Mouse (Mus musculus) lung, embryonic 16.5 days (tissue): ENCODE measurements around the gene Ewsr1. TPM values are rescaled to one million over a fixed set of nuclear protein-coding genes. Genes with fewer than 3 reads are reported as not detected.

Source experiments
- ATAC-seq: fragments of 200-750 bp; cut with Nextera tagmentation; 2 replicates; pipeline ENCODE4 v1.8.0; 2017; ENCODE audit warnings: low read depth, mild to moderate bottlenecking, moderate library complexity
- H3K27ac ChIP-seq: fragments of 300-500 bp; sonication (generic); 2 replicates; pipeline ENCODE4 v1.5.1; 2014; ENCODE audit warnings: mild to moderate bottlenecking, control low read depth, low read length
- H3K27me3 ChIP-seq: fragments of 300-500 bp; sonication (generic); 2 replicates; pipeline ENCODE4 v1.6.1; 2014; ENCODE audit warnings: low read depth, low read length, mixed read lengths; ENCODE audit not compliant: control insufficient read depth, insufficient read depth
- H3K36me3 ChIP-seq: fragments of 300-500 bp; sonication (generic); 2 replicates; pipeline ENCODE4 v1.6.1; 2014; ENCODE audit warnings: low read length; ENCODE audit not compliant: control insufficient read depth, insufficient read depth
- H3K4me1 ChIP-seq: fragments of 300-500 bp; sonication (generic); replicated peaks from 2 replicates; pipeline ENCODE4 v1.6.1; 2014; ENCODE audit warnings: low read length, mixed read lengths; ENCODE audit not compliant: control insufficient read depth, insufficient read depth
- H3K4me2 ChIP-seq: fragments of 300-500 bp; sonication (generic); 2 replicates; pipeline ENCODE4 v1.6.1; 2014; ENCODE audit warnings: low read depth, low read length, control low read depth
- H3K4me3 ChIP-seq: fragments of 300-500 bp; sonication (generic); 2 replicates; pipeline ENCODE4 v1.5.1; 2014; ENCODE audit warnings: mild to moderate bottlenecking, low read length, control low read depth
- H3K9ac ChIP-seq: fragments of 300-500 bp; sonication (generic); 2 replicates; pipeline ENCODE4 v1.6.1; 2014; ENCODE audit warnings: low read length, control low read depth
- H3K9me3 ChIP-seq: fragments of 300-500 bp; sonication (generic); 2 replicates; pipeline ENCODE4 v1.6.1; 2016; ENCODE audit warnings: low read length; ENCODE audit not compliant: control insufficient read depth
- WGBS: fragments of 180-500 bp; shearing (Covaris S2); extraction: QIAGEN DNeasy Blood & Tissue Kit; methylation state at CpG from one replicate; pipeline ENCODE4 v1.1.7; 2014; 5-methylcytosine and 5-hydroxymethylcytosine counted together
- microRNA-seq: library from miRNA; unstranded; fragments of <30 nt; microRNA quantifications from one replicate; pipeline ENCODE4, GENCODE M21; 2016
- polyA plus RNA-seq: library from polyadenylated mRNA; unstranded; fragments of >200 nt; fragmentation: Nextera tagmentation; extraction: Ambion mirVana; gene quantifications from 2 replicates; pipeline ENCODE4 v1.2.1, GENCODE M21; 2015

Ewsr1 gene
- polyA plus RNA-seq, 1 experiment from 2014 or later = 717 TPM

DNA sequence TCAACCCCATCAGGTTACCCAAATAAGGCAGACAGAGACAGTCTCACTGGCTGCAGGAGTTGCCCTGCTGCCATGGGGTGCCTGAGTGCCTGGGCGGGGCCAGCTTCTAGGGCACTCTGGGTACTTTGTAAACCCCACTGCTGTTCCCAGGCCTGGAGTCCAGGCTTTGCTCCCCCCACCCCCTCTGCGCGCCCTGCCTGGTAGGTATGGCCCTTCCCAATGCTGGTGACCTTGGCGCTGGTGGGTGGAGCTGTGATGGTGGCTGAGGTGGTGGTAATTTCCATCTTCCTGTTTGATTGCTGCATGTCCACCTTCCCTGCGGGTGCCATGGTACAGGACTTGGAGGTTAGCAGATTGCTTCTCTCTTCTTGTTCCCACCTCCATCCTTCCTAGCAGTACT lies 58.5 kb downstream of the Ewsr1 start:
- no peak overlapping the region for H3K4me2 ChIP-seq
- WGBS = 89% methylated on average over 5 of the region's 5 CpGs
- H3K4me3 ChIP-seq = no peak overlapping the region
- H3K4me1 ChIP-seq = no peaks in the 10 kb centered on the region
- no peak for ATAC-seq
- no peaks in the 10 kb centered on the region for H3K27me3 ChIP-seq
- no peak overlapping the region for H3K27ac ChIP-seq
- H3K9me3 ChIP-seq = no peaks in the 10 kb centered on the region
- peaks cover 19% of the 10 kb centered on the region for H3K36me3 ChIP-seq
- no peak overlapping the region for H3K9ac ChIP-seq

DNA sequence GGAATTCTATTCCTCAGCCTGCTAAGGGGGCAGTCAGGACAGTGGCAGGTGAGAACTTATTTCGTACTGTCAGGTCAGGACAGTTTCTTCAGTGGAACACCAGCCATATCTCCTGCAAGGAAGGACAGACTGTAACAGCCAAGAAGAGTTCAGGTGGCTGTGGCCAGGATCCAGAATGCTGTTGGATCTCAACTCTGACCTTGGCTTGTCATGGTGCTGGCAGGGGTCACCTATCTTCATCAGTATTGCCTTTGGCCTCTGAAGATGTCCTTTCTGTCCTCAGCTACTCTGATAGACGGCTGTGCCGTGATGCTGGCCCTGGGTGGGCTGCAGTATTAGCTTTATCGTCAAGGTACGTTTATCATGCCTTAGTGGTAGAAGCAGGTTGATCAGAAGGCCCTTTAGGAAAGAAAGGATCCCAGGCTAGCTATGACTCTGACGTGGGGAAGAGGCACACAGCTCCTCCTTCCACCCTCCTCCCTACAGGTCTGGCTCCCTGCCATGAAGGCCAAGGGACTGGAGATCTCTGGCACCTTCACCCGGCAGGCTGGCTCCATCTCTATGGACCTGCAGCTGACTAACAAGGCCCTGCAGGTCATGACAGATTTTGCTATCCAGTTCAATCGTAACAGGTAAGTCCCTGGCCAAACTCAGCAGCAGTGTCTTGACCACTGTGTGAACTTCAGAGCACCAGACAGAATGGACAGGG lies 61.8 kb downstream of the Ewsr1 start:
- 72% methylated on average over 8 of the region's 8 CpGs for WGBS
- Histone ChIP-seq H3K9me3 (no peaks in the 10 kb centered on the region), H3K36me3 (peaks cover 25% of the 10 kb centered on the region)

DNA sequence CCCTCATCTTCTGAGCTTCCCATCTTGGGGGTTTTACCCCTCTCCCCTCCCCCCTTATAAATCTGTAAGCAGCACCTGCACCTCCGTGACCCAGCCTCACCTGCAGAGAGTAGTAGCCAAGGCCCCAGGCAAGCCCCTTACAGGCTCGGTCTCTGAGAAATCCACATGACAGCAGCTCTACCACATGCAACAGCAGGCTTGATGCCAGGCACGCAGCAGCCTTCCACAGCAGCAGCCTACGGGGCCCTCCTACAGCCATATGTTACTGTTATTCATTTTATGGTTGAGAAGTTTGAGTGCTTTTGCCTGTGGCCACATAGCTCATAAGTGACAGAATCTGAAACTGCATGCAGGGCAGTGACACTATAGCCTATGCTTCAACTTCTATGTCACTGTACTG lies 63.6 kb downstream of the Ewsr1 start:
- Histone ChIP-seq H3K9me3 (no peaks in the 10 kb centered on the region), H3K4me3 (no peak overlapping the region), H3K27ac (no peak overlapping the region), H3K27me3 (no peaks in the 10 kb centered on the region), H3K4me1 (no peaks in the 10 kb centered on the region), H3K9ac (no peak overlapping the region), H3K4me2 (no peak overlapping the region), H3K36me3 (peaks cover 22% of the 10 kb centered on the region)
- 88% methylated on average over 4 of the region's 4 CpGs for WGBS
- no peak for ATAC-seq

More for the DNA sequence above, 61.8 kb downstream of the Ewsr1 start:
- no peak overlapping the region for H3K9ac ChIP-seq
- no peak for ATAC-seq
- H3K4me3 ChIP-seq = no peak overlapping the region
- no peak overlapping the region for H3K4me2 ChIP-seq
- no peaks in the 10 kb centered on the region for H3K27me3 ChIP-seq
- H3K27ac ChIP-seq = no peak overlapping the region
- no peaks in the 10 kb centered on the region for H3K4me1 ChIP-seq

DNA sequence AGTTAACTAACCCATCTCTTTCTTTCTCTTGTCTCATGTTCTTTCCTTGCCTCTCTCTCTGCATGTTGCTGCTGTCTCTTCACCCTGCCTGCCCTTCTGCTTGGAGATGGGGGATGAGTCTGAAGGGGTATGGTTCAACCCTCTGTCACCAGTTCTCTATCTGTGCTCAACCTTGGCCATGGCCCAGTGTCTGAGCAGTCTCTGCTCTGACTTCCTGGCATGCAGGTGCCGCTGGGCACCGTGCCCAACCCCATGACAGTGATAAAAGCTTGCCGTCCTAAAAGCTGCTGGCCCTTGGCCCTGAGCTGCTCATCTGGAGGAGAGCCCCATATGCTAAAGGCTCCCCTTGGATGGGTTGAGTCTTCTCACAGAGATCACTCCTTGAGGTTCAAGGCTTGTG lies 65.9 kb downstream of the Ewsr1 start:
- Histone ChIP-seq H3K4me2 (no peak overlapping the region), H3K9me3 (no peaks in the 10 kb centered on the region), H3K9ac (no peak overlapping the region), H3K27ac (no peak overlapping the region), H3K36me3 (peaks cover 19% of the 10 kb centered on the region), H3K27me3 (no peaks in the 10 kb centered on the region), H3K4me1 (no peaks in the 10 kb centered on the region), H3K4me3 (no peak overlapping the region)
- 69% methylated on average over 3 of the region's 3 CpGs for WGBS
- ATAC-seq = no peak

DNA sequence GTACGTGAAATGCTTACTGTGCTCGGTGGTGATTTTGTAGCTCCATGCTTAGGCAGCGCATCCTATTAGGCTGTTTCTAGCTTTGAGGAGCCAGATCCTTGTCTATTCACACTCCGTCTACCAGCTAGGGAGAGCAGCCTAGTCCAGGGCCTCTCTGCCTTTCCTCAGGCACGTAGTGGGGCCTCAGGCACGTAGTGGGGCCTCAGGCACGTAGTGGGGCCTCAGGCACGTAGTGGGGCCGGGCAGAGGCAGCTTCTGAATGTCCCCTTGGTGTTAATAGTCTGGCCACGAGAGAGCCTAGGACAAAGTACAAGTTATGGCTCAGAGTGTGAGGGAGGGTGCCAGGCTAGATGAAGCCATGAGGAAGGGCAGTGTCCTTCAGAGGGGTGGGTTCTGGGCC lies 66.4 kb downstream of the Ewsr1 start:
- Histone ChIP-seq H3K4me2 (no peak overlapping the region), H3K9me3 (no peaks in the 10 kb centered on the region), H3K4me1 (no peaks in the 10 kb centered on the region), H3K36me3 (peaks cover 19% of the 10 kb centered on the region), H3K9ac (no peak overlapping the region), H3K4me3 (no peak overlapping the region), H3K27ac (no peak overlapping the region), H3K27me3 (no peaks in the 10 kb centered on the region)
- WGBS = 88% methylated on average over 10 of the region's 10 CpGs
- ATAC-seq = no peak

DNA sequence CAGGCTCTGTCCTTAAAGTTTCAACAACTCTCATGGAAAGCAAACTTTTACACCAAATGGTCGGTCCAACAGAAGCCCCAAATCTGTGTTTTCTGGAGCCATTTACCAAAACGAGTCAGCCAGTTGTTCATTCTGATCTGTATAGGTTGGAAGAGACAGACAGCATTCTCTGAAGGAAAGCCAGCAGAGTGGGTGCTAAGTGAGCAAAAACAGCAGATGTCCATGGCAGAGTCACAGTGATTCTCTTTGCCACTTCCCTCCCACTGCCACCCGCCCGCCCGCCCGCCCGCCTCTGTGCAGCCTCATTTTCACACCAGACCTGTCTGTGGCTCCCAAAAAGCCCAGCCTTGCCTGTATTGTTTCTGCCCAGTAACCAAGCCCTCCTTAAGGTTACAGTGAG lies 70.8 kb downstream of the Ewsr1 start:
- Histone ChIP-seq H3K9me3 (no peaks in the 10 kb centered on the region), H3K4me2 (no peak overlapping the region), H3K4me1 (no peaks in the 10 kb centered on the region), H3K9ac (no peak overlapping the region), H3K27ac (no peak overlapping the region), H3K27me3 (no peaks in the 10 kb centered on the region), H3K4me3 (no peak overlapping the region), H3K36me3 (peaks cover 13% of the 10 kb centered on the region)
- ATAC-seq = no peak
- 95% methylated on average over 7 of the region's 7 CpGs for WGBS

DNA sequence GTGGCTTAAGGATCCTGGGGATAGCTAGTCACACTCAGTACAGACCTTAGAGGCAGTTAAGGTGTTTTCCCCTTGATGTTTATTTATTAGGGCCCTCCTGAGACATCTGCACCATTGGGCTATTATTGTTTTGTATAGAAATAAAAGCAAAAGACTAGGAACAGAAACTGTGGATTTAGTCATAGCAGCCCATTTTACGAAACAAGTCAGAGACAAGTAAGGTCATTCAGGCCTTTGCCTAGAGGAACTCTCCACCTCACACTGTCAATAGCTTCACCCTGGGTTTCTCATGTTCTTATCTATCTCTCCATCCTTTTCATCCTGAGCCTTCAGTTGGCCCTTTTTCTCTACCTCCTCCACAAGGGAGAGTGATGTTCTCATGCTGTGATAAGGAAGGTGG lies 74.0 kb downstream of the Ewsr1 start:
- Histone ChIP-seq H3K4me1 (no peaks in the 10 kb centered on the region), H3K27ac (no peak overlapping the region), H3K36me3 (peaks cover 14% of the 10 kb centered on the region), H3K9ac (no peak overlapping the region), H3K27me3 (no peaks in the 10 kb centered on the region), H3K4me2 (no peak overlapping the region), H3K4me3 (no peak overlapping the region), H3K9me3 (no peaks in the 10 kb centered on the region)
- no peak for ATAC-seq
- WGBS = 94% methylated on average over 1 of the region's 1 CpGs

Small RNA genes lying within 50 kb of the gene (microRNA-seq; reads per million reads assigned to microRNA genes)
- not detected for gene Gm47296

Other genes with a start within 250 kb of the Ewsr1 start
- gene Nf2, start 249.7 kb downstream of the Ewsr1 start, polyA plus RNA-seq = 40.1 and 41.6 TPM in 2 replicates
- 30.1 and 31.5 TPM in 2 replicates for gene Nipsnap1, start 225.3 kb downstream of the Ewsr1 start, polyA plus RNA-seq
- gene Thoc5, start 203.9 kb downstream of the Ewsr1 start, polyA plus RNA-seq = 29.6 and 30.7 TPM in 2 replicates
- gene Nefh, start 151.2 kb downstream of the Ewsr1 start, polyA plus RNA-seq = 0.26 TPM in 2 replicates
- gene Ap1b1, start 112.4 kb downstream of the Ewsr1 start, polyA plus RNA-seq = 46.0 and 48.3 TPM in 2 replicates
- gene Rasl10a, start 41.1 kb downstream of the Ewsr1 start, polyA plus RNA-seq = 0.45 and 0.92 TPM in 2 replicates
- 18.6 and 19.3 TPM in 2 replicates for gene Gas2l1, start 33.9 kb downstream of the Ewsr1 start, polyA plus RNA-seq
- gene Rhbdd3, start 340 bp downstream of the Ewsr1 start, polyA plus RNA-seq = 23.8 and 26.3 TPM in 2 replicates
- gene Emid1, start 53.0 kb upstream of the Ewsr1 start, polyA plus RNA-seq = 46.7 and 52.2 TPM in 2 replicates
- gene Kremen1, start 162.3 kb upstream of the Ewsr1 start, polyA plus RNA-seq = 18.6 and 20.5 TPM in 2 replicates